Mouse (Mus musculus) midbrain, postnatal 0 days (tissue): Measurements from ENCODE around the gene Ficd. TPM values are rescaled to one million over a fixed set of nuclear protein-coding genes. Genes with fewer than 3 reads are reported as not detected.

Experiments
- ATAC-seq: fragments of 200-750 bp; cut with Nextera tagmentation; 2 replicates; pipeline ENCODE4 v1.8.0; 2017; ENCODE audit warnings: moderate number of reproducible peaks, mild to moderate bottlenecking, moderate TSS enrichment, moderate library complexity; ENCODE audit not compliant: low FRiP score
- DNase-seq: peaks from one replicate; pipeline ENCODE4 v3.0.0-alpha.2; 2015; ENCODE audit warnings: low spot score
- H3K27ac ChIP-seq: fragments of 300-500 bp; sonication (generic); 2 replicates; pipeline ENCODE4 v1.5.1; 2014; ENCODE audit warnings: low read depth, mild to moderate bottlenecking, low read length, mixed read lengths
- H3K27me3 ChIP-seq: fragments of 300-500 bp; sonication (generic); 2 replicates; pipeline ENCODE4 v1.6.1; 2014; ENCODE audit warnings: low read length, control low read depth, mixed read lengths; ENCODE audit not compliant: insufficient read depth
- H3K36me3 ChIP-seq: fragments of 300-500 bp; sonication (generic); 2 replicates; pipeline ENCODE4 v1.6.1; 2014; ENCODE audit warnings: low read length, control low read depth, mixed read lengths; ENCODE audit not compliant: insufficient read depth
- H3K4me1 ChIP-seq: fragments of 300-500 bp; sonication (generic); 2 replicates; pipeline ENCODE4 v1.6.1; 2014; ENCODE audit warnings: mild to moderate bottlenecking, control low read depth, antibody characterized with exemption, low read length, mixed read lengths; ENCODE audit not compliant: insufficient read depth
- H3K4me2 ChIP-seq: fragments of 300-500 bp; sonication (generic); 2 replicates; pipeline ENCODE4 v1.6.1; 2014; ENCODE audit warnings: low read depth, mild to moderate bottlenecking, low read length, mixed read lengths; ENCODE audit not compliant: poor library complexity, severe bottlenecking
- H3K4me3 ChIP-seq: fragments of 300-500 bp; sonication (generic); 2 replicates; pipeline ENCODE4 v1.5.1; 2014; ENCODE audit warnings: low read depth, mild to moderate bottlenecking, low read length, moderate library complexity
- H3K9ac ChIP-seq: fragments of 300-500 bp; sonication (generic); replicated peaks from 2 replicates; pipeline ENCODE4 v1.6.1; 2014; ENCODE audit warnings: mild to moderate bottlenecking, low read length, moderate library complexity, mixed read lengths; ENCODE audit not compliant: poor library complexity, severe bottlenecking
- H3K9me3 ChIP-seq: fragments of 300-500 bp; sonication (generic); 2 replicates; pipeline ENCODE4 v1.6.1; 2016; ENCODE audit warnings: low read length, control low read depth
- CTCF ChIP-seq: IDR thresholded peaks from 2 replicates; pipeline ENCODE4 v1.5.1; 2016; ENCODE audit warnings: antibody characterized with exemption, mild to moderate bottlenecking
- WGBS: fragments of 180-500 bp; shearing (Covaris S2); extraction: QIAGEN DNeasy Blood & Tissue Kit; methylation state at CpG from one replicate; pipeline ENCODE4 v1.1.7; 2014; 5-methylcytosine and 5-hydroxymethylcytosine counted together
- polyA plus RNA-seq: library from polyadenylated mRNA; unstranded; fragments of >200 nt; fragmentation: Nextera tagmentation; extraction: Ambion mirVana; gene quantifications from 2 replicates; pipeline ENCODE4 v1.2.1, GENCODE M21; 2015
- total RNA-seq: library from RNA; depleted of rRNA; stranded (reverse); fragments of >200 nt; gene quantifications from 2 replicates; pipeline ENCODE4 v1.2.3, GENCODE M21; 2014

Gene Ficd
- total and polyA plus RNA-seq, 2 experiments from 2014 or later, result 9.0 to 11.5 TPM

- no peak overlapping the region for H3K4me2 ChIP-seq
- peaks cover 16% of the 10 kb centered on the region for H3K36me3 ChIP-seq
- TF ChIP-seq CTCF, result no peak
- H3K4me1 ChIP-seq, result peaks cover 19% of the 10 kb centered on the region
- no peaks in the 10 kb centered on the region for H3K9me3 ChIP-seq
- WGBS, result 66% methylated on average over 5 of the region's 5 CpGs
- H3K9ac ChIP-seq, result no peak overlapping the region
- ATAC-seq (no peak), DNase-seq (no peak)
- H3K4me3 ChIP-seq, result no peak overlapping the region
- no peaks in the 10 kb centered on the region for H3K27me3 ChIP-seq
- H3K27ac ChIP-seq, result no peak overlapping the region
Observed at GRCm38 (mm10) chr5:113734376-113734775, 1.2 kb upstream of the Ficd start.

DNA sequence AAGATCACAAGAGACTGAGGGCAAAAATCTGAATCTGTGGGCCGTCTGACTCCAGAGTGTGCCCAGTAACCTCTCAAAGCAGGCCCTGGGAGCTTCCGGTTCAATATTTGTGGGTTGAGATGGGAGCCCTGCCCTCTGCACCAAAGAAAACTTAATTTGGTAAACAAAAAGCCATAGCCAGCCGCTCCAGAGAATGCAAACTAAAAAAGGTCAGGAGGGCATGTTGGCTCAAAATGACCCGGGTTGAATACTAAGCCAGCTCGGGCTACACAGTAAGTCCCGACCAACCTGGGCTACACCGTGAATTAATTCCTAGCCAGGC, 619 bp upstream of the Ficd start:
- peak; percentile 13; the same call in 1 of the 2 replicates for ATAC-seq
- WGBS, result 28% methylated on average over 7 of the region's 7 CpGs

GRCm38 (mm10) chr5:113736113-113736502, 505 bp downstream of the Ficd start:
- H3K27me3 ChIP-seq, result no peaks in the 10 kb centered on the region
- H3K9ac ChIP-seq, result peak overlapping the region; percentile 61
- H3K4me3 ChIP-seq, result peak overlapping the region; percentile 51
- H3K27ac ChIP-seq, result peak overlapping the region; percentile 97
- DNase-seq, result no peak
- TF ChIP-seq CTCF, result no peak
- no peaks in the 10 kb centered on the region for H3K9me3 ChIP-seq
- WGBS, result 5% methylated on average over 10 of the region's 10 CpGs
- peaks cover 8% of the 10 kb centered on the region for H3K4me1 ChIP-seq
- ATAC-seq, result peak; percentile 35
- H3K36me3 ChIP-seq, result peaks cover 28% of the 10 kb centered on the region
- H3K4me2 ChIP-seq, result peak overlapping the region; percentile 84

More for the DNA sequence above, 619 bp upstream of the Ficd start:
- no peak for DNase-seq
- Histone ChIP-seq H3K36me3 (peaks cover 21% of the 10 kb centered on the region), H3K9me3 (no peaks in the 10 kb centered on the region), H3K4me1 (peaks cover 19% of the 10 kb centered on the region), H3K27me3 (no peaks in the 10 kb centered on the region), H3K9ac (peak overlapping the region; percentile 61), H3K4me2 (peak overlapping the region; percentile 84), H3K27ac (peak overlapping the region; percentile 97), H3K4me3 (peak overlapping the region; percentile 51)
- no peak for TF ChIP-seq CTCF

DNA sequence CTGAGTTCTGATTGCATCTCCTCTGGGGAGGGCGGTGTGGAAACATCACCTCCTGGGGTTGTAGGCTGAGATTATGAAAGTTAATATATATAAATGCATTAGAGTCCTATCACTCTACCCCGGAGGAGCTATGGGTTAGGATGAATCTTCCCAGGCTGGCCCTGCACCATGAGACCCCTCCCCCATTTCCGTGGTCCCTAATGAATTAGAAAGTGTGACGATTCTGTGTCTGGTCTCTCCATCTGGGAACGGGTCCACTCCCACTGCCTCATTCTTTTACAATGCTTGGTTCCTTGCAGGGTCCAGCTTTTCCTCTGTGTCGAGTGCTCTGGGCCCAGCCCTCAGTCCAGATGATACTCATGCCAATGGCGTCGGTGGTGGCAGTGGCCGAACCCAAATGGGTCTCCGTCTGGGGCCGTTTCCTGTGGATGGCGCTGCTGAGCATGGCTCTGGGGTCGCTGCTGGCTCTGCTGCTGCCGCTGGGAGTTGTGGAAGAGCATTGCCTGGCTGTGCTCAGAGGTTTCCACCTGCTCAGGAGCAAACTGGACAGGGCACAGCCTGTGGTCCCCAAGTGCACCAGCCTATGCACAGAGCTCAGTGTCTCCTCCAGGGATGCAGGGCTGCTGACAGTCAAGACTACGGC, 1.0 kb downstream of the Ficd start:
- Histone ChIP-seq H3K27me3 (no peaks in the 10 kb centered on the region), H3K36me3 (peaks cover 30% of the 10 kb centered on the region), H3K4me3 (peak overlapping the region; percentile 51), H3K9me3 (no peaks in the 10 kb centered on the region), H3K27ac (peak overlapping the region; percentile 97), H3K4me1 (peaks cover 7% of the 10 kb centered on the region; the same call in 1 of the 2 replicates), H3K9ac (peak overlapping the region; percentile 61), H3K4me2 (peak overlapping the region; percentile 84)
- 34% methylated on average over 15 of the region's 15 CpGs for WGBS
- DNase-seq (no peak), ATAC-seq (no peak)
- peak; percentile 43 for TF ChIP-seq CTCF

- Histone ChIP-seq H3K4me1 (peaks cover 7% of the 10 kb centered on the region; the same call in 1 of the 2 replicates), H3K9ac (0 out of 2 replicates have a peak overlapping the region, but pooled peaks have one; percentile 4), H3K27me3 (no peaks in the 10 kb centered on the region), H3K36me3 (peaks cover 40% of the 10 kb centered on the region), H3K9me3 (no peaks in the 10 kb centered on the region), H3K27ac (no peak overlapping the region), H3K4me2 (no peak overlapping the region), H3K4me3 (no peak overlapping the region)
- DNase-seq (no peak), ATAC-seq (no peak)
- no peak for TF ChIP-seq CTCF
- WGBS, result 93% methylated on average over 11 of the region's 11 CpGs
Observed at GRCm38 (mm10) chr5:113737607-113738237, 2.1 kb downstream of the Ficd start.

DNA sequence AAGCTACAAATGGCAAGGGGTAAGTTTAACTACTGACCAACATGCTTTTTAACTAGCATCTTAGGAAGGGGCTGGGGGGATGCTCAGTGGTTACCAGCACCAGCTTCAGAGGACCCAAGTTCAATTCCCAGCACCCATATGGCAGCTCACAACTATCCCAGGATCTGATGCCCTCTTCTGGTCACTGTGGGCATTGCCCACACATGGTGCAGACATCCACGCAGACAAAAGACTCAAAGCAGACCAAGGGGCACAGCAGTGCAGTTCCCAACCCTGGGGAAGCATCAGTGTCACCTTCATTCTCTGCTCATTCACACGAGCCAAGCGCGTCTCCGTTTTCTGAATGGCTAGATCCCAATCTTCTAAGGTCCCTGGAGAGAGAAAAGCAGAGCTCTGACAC, 12.0 kb downstream of the Ficd start:
- DNase-seq (no peak), ATAC-seq (no peak)
- Histone ChIP-seq H3K4me1 (no peaks in the 10 kb centered on the region), H3K4me3 (no peak overlapping the region), H3K27ac (no peak overlapping the region), H3K4me2 (no peak overlapping the region), H3K36me3 (peaks cover 90% of the 10 kb centered on the region), H3K9me3 (no peaks in the 10 kb centered on the region), H3K27me3 (no peaks in the 10 kb centered on the region), H3K9ac (no peak overlapping the region)
- TF ChIP-seq CTCF, result peak; percentile 47
- WGBS, result 93% methylated on average over 5 of the region's 5 CpGs
